Mouse (Mus musculus): ENCODE data around the gene Atp7a. TPM values are rescaled to one million over a fixed set of nuclear protein-coding genes. Genes with fewer than 3 reads are reported as not detected.

Atp7a gene
- polyA plus RNA-seq, 1 experiment from 2014 or later: 34.6 TPM

DNA sequence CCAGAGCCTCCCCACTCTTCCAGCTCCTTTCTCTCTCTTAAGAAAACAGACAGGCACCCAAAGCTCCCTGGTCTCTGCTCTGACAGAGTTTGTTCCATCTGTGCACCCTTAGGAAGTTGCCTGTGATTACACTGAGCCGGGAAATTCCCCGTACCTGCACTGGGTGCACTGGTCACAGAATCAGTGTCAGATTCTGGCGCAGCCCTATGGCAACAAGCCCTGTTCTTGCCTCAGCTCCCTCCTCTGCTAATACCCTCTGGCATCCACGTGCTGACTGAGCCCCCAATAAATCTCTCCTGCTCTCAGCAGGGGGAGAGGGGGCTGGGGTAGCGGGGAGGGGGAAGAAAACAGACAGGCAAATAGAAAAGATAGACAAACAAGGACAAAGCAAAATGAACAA lies 65.9 kb downstream of the Atp7a start:
- peak; percentile 37 for DNase-seq (ENCODE audit: low spot score)
- Histone ChIP-seq H3K4me3 (no peak overlapping the region), H3K9me3 (replicated peaks) (no peaks in the 10 kb centered on the region), H3K4me1 (peaks cover 17% of the 10 kb centered on the region), H3K36me3 (0 out of 2 replicates have a peak, but pooled peaks cover 13% of the 10 kb centered on the region), H3K27me3 (ENCODE audit: low read depth, poor library complexity, severe bottlenecking) (peaks cover 35% of the 10 kb centered on the region), H3K27ac (peak overlapping the region; percentile 70)
- 21% methylated on average over 5 of the region's 5 CpGs for WGBS

DNA sequence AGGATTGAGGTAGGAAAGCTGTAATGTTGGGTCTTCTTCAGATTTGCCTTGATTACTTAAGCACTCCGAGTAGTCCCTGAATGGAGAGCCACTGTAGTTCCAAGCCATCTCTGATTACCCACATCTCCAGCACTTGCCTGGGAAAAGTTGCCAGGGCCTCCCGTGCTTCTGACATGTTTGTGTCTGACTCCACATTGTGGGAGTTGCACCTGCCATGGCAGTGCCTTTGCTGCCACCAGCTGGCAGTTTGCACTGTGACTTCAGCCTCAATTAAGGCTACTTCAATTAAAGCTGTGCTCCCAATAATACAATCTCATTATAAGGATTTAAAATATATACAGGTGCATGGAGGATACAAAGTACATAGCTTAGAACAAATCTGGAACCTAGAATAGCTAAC lies 78.4 kb downstream of the Atp7a start:
- no peak overlapping the region for H3K27ac ChIP-seq
- no peak overlapping the region for H3K4me3 ChIP-seq
- no peaks in the 10 kb centered on the region for H3K9me3 ChIP-seq (replicated peaks)
- no peak for DNase-seq (ENCODE audit: low spot score)
- no peaks in the 10 kb centered on the region for H3K4me1 ChIP-seq
- peaks cover 57% of the 10 kb centered on the region for H3K36me3 ChIP-seq
- H3K27me3 ChIP-seq (ENCODE audit: low read depth, poor library complexity, severe bottlenecking): peaks cover 53% of the 10 kb centered on the region; the same call in 1 of the 2 replicates
- 68% methylated on average over 2 of the region's 2 CpGs for WGBS

DNA sequence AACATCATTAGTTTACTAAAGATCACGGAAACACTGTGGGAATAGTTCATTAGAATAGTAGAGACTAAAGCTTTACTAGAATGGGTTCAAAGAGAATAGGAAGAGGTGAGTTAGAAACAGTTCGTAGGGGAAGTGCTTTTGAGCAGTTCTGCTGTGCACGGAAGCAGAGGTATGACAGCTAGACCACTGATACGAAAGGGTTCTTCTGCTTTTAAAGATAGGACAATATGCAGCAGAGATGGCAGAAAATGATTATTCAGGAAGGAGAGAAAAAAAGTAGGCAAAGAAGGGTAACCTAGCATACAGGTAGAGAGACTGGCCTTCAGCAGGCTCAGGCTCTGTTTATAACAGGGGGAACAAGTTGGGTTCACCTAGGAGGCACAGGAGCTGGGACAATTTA lies 86.8 kb downstream of the Atp7a start:
- H3K27ac ChIP-seq: no peak overlapping the region
- 91% methylated on average over 4 of the region's 4 CpGs for WGBS
- no peaks in the 10 kb centered on the region for H3K4me1 ChIP-seq
- H3K36me3 ChIP-seq: peaks cover 27% of the 10 kb centered on the region
- H3K4me3 ChIP-seq: no peak overlapping the region
- no peaks in the 10 kb centered on the region for H3K9me3 ChIP-seq (replicated peaks)
- H3K27me3 ChIP-seq (ENCODE audit: low read depth, poor library complexity, severe bottlenecking): peaks cover 64% of the 10 kb centered on the region
- no peak for DNase-seq (ENCODE audit: low spot score)

DNA sequence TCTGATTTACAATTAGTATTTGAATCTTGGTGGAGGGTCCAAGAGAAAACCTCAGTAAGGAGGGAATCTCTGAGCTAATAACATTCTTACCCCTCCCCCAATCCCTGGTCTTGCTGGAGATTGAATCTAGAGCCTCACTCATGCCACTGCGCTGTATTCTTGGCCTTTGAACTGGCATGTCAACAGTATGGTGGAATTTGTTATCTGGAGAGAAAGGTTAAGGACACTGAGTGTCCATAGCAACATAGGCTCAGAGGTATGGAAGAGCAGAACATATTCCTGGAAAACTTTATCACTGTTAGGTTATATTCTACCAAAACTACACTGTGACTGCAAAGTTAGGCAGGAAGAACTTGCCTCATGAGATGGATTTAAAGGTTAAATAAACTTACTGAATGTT lies 87.6 kb downstream of the Atp7a start:
- no peak for DNase-seq (ENCODE audit: low spot score)
- WGBS: 92% methylated on average over 1 of the region's 1 CpGs
- H3K9me3 ChIP-seq (replicated peaks): no peaks in the 10 kb centered on the region

DNA sequence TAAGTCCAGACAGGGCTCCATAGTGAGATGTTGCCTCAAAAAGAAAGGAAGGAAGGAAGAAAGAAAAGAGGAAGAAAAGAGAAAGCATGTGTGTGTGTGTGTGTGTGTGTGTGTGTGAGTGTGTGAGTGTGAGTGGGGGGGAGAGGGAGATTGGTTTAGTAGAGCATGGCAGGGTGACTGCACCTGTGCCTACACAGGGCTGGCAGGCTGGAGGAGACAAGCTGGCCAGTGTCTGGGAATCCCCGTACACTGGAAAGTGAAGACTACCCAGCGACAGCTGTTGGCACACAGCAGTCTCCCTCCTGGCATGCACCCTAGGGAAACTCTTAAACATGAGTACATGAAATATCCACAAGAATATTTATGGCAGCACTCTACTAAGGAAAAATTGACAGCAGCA lies 95.7 kb downstream of the Atp7a start:
- H3K9me3 ChIP-seq (replicated peaks): no peaks in the 10 kb centered on the region
- no peak for DNase-seq (ENCODE audit: low spot score)
- no peak overlapping the region for H3K4me3 ChIP-seq
- WGBS: 97% methylated on average over 2 of the region's 2 CpGs
- peaks cover 36% of the 10 kb centered on the region for H3K36me3 ChIP-seq
- H3K27ac ChIP-seq: no peak overlapping the region
- no peaks in the 10 kb centered on the region for H3K4me1 ChIP-seq
- H3K27me3 ChIP-seq (ENCODE audit: low read depth, poor library complexity, severe bottlenecking): peaks cover 27% of the 10 kb centered on the region

More for the DNA sequence above, 87.6 kb downstream of the Atp7a start:
- no peak overlapping the region for H3K4me3 ChIP-seq
- peaks cover 25% of the 10 kb centered on the region for H3K36me3 ChIP-seq
- H3K27ac ChIP-seq: no peak overlapping the region
- no peaks in the 10 kb centered on the region for H3K4me1 ChIP-seq
- H3K27me3 ChIP-seq (ENCODE audit: low read depth, poor library complexity, severe bottlenecking): peaks cover 60% of the 10 kb centered on the region

DNA sequence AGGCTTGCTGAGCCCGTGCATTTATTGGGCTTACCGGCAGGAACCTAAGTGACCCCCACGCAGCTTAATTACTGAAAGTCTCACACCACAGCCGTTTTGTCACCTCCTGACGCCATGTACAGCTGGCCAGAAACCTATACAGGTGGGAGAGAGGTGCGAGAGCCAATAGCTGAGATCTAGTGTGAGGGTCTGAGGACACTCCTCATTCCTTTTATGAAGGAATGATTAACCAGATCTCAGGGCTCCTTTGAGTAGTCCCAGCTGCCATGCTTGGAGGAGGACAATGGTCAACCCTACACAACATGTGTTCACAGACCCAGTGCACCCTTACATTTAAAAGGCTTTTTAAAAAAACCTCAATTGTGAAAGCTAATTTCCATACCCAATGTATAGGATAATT lies 101.2 kb downstream of the Atp7a start:
- H3K36me3 ChIP-seq: peaks cover 23% of the 10 kb centered on the region
- WGBS: 75% methylated on average over 6 of the region's 6 CpGs
- no peaks in the 10 kb centered on the region for H3K4me1 ChIP-seq
- DNase-seq (ENCODE audit: low spot score): no peak
- peaks cover 60% of the 10 kb centered on the region for H3K27me3 ChIP-seq (ENCODE audit: low read depth, poor library complexity, severe bottlenecking)
- H3K9me3 ChIP-seq (replicated peaks): no peaks in the 10 kb centered on the region
- H3K4me3 ChIP-seq: no peak overlapping the region
- no peak overlapping the region for H3K27ac ChIP-seq

DNA sequence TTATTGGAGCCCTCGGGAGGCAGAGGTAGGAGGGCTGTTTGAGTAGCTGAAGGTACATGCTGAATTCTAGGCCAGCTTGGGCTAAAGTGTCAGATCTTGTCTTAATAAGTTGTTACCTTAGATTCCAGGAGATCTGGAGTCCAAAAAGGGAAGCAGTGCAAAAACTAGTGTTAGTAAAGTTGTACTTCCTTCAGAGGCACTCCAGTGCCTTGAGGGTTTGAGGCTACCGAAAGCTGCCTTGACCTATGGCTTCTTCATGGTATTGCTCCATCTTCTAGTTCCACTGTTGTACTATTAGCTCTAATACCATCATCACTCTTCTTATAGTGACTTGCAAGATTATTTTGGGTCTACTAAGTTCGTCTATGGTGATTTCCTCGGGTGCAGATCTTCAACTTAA lies 102.8 kb downstream of the Atp7a start:
- WGBS: 89% methylated on average over 4 of the region's 4 CpGs
- peaks cover 59% of the 10 kb centered on the region for H3K27me3 ChIP-seq (ENCODE audit: low read depth, poor library complexity, severe bottlenecking)
- no peak overlapping the region for H3K4me3 ChIP-seq
- no peaks in the 10 kb centered on the region for H3K9me3 ChIP-seq (replicated peaks)
- H3K36me3 ChIP-seq: peaks cover 14% of the 10 kb centered on the region
- H3K4me1 ChIP-seq: no peaks in the 10 kb centered on the region
- H3K27ac ChIP-seq: no peak overlapping the region
- DNase-seq (ENCODE audit: low spot score): no peak

DNA sequence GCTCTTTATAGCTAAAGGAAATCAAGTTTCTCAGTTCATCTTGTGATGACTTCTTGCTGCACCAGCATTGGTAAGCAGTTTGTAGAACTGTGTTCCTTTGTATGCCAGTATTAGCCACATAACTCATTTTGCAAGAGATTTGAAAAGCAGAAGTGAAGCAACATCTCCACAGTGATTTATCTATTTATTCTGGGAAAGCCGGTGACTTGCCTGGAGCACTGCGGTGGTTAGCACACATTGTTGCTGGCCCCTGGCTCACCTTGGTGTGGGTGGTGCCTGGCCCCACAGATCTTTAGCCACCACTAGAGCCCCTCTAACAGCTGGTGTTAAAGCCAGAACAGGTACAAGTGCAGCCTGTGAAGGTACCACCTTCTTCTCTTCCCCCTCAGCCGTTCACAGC lies 107.8 kb downstream of the Atp7a start:
- WGBS: 83% methylated on average over 3 of the region's 3 CpGs
- Histone ChIP-seq H3K36me3 (no peaks in the 10 kb centered on the region), H3K4me1 (no peaks in the 10 kb centered on the region), H3K9me3 (replicated peaks) (no peaks in the 10 kb centered on the region), H3K27me3 (ENCODE audit: low read depth, poor library complexity, severe bottlenecking) (peaks cover 50% of the 10 kb centered on the region), H3K27ac (no peak overlapping the region), H3K4me3 (no peak overlapping the region)
- DNase-seq (ENCODE audit: low spot score): no peak

DNA sequence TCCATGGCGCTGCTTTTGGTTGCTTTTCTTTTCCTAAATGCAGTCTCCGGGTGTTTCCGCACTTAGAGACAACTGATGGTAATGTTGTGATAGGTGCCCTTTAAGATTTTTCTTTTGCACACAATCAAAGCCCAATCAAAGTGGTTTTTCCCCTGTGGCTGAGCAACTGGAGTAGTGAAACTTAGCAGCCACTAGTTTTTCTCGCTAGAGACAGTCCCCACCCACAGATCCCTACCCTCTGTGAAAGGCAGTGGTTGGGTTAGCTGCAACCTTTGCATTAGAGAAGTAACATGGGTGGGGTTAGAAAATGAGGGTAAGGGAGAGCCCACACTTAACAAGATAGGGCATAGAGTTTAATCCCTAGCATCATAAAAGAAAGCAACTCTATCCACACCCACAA lies 108.4 kb downstream of the Atp7a start:
- no peak for DNase-seq (ENCODE audit: low spot score)
- H3K4me1 ChIP-seq: no peaks in the 10 kb centered on the region
- H3K27me3 ChIP-seq (ENCODE audit: low read depth, poor library complexity, severe bottlenecking): peaks cover 45% of the 10 kb centered on the region
- H3K27ac ChIP-seq: no peak overlapping the region
- 83% methylated on average over 4 of the region's 4 CpGs for WGBS
- no peaks in the 10 kb centered on the region for H3K9me3 ChIP-seq (replicated peaks)
- no peak overlapping the region for H3K4me3 ChIP-seq
- H3K36me3 ChIP-seq: no peaks in the 10 kb centered on the region

DNA sequence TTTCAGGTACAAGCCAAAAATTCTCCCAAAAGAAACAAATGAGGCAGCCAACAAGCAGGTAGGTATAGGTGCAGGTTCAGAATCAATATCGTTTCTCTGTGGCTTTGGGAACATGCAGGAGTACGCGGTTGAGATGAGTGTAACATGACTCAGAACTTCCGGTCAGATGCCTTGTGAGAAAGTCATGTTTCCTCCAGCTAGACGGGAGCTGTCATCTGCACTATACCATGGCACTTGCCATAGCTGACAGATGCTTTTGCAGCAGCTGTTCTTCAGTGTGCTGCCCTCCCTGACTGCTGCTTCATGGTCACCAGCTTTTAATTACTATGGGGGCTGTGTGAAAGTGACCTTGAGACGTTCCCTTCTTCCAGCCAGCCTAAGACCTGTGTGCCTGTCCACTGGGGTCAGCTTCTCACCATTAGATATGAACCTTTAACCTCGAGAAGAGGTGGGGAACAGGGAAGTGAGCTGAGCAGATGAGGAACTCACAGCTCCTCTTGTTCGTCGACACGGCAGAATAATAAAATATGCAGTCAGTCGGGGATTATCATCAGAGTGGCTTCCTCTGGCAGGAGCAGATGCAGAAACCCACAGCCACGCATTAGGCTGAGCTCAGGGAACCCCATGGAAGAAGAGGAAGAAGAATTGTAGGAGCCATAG lies 109.0 kb downstream of the Atp7a start:
- no peak for DNase-seq (ENCODE audit: low spot score)
- whole genome bisulfite sequencing: 64% methylated on average over 12 of the region's 12 CpGs
- no peak overlapping the region for H3K27ac ChIP-seq
- no peaks in the 10 kb centered on the region for H3K4me1 ChIP-seq
- no peaks in the 10 kb centered on the region for H3K36me3 ChIP-seq
- peaks cover 45% of the 10 kb centered on the region for H3K27me3 ChIP-seq (ENCODE audit: low read depth, poor library complexity, severe bottlenecking)
- no peak overlapping the region for H3K4me3 ChIP-seq
- H3K9me3 ChIP-seq (replicated peaks): no peaks in the 10 kb centered on the region

DNA sequence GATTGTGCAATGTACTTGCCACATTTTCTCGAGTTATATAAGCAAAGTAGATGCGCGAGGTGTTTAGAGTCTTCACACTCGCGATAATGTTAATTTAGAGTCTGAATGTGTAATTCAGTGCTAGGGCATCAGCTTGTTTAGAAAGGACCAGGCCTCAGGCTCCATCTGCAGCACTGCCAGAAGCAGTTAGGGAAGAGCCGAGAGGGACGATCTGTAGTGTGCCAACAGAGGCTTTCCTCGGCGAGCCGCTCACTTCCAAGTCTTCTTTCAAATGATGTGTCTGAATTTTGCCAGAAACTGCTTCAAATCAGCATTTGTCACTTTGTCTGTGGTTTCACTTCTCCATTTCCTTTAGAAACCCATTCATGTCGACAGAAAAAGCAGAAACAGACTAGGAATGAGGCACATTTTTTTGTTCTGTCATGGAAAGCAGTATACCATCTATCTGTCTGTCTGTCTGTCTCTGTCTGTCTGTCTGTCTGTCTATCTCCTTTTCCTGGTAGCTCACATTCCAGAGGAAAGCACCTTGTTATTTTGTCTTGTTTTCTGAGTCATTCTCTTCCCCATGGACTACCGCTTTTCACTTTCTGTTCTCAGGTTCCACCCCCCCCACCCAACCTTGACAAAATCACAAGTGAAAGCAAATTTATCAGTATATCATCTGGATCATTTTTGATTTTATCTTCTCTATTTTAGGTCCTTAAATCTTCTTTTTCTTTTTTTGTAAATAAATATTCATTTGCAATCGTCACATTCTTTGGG lies 112.4 kb downstream of the Atp7a start:
- H3K36me3 ChIP-seq: no peaks in the 10 kb centered on the region
- no peak for DNase-seq (ENCODE audit: low spot score)
- H3K4me3 ChIP-seq: no peak overlapping the region
- 85% methylated on average over 13 of the region's 13 CpGs for WGBS
- no peak overlapping the region for H3K27ac ChIP-seq
- peaks cover 53% of the 10 kb centered on the region for H3K27me3 ChIP-seq (ENCODE audit: low read depth, poor library complexity, severe bottlenecking)
- no peaks in the 10 kb centered on the region for H3K9me3 ChIP-seq (replicated peaks)
- H3K4me1 ChIP-seq: no peaks in the 10 kb centered on the region

DNA sequence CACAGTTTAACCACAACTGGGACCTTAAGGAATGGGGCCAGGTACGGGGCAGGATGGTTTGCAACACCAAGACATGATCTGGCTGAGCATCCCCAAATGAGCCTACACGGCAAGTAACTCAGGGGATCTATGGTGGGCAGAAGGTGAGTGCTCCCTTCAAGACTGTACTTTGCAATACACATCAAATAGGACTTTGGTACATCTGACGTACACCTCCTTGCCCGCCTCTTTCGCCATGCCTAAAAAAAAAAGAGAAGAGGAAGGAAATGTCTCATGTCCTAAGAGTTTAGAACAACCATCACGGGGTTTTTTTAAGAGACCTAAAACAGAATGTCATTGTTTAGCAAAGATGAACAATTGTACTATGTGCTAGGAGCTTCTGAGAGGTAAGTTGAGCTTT lies 115.9 kb downstream of the Atp7a start, which contains the start of gene Tlr13:
Gene Tlr13, plus strand, starts transcription at position 269 of the 400 bp plus-strand sequence.
- Histone ChIP-seq H3K27me3 (ENCODE audit: low read depth, poor library complexity, severe bottlenecking) (peaks cover 56% of the 10 kb centered on the region), H3K9me3 (replicated peaks) (no peaks in the 10 kb centered on the region), H3K27ac (no peak within 1 kb of the TSS), H3K36me3 (no peaks in the 10 kb centered on the region), H3K4me3 (no peak within 1 kb of the TSS), H3K4me1 (no peaks in the 10 kb centered on the region)
- 94% methylated on average over 6 of the region's 6 CpGs for WGBS
- DNase-seq (ENCODE audit: low spot score): no peak

DNA sequence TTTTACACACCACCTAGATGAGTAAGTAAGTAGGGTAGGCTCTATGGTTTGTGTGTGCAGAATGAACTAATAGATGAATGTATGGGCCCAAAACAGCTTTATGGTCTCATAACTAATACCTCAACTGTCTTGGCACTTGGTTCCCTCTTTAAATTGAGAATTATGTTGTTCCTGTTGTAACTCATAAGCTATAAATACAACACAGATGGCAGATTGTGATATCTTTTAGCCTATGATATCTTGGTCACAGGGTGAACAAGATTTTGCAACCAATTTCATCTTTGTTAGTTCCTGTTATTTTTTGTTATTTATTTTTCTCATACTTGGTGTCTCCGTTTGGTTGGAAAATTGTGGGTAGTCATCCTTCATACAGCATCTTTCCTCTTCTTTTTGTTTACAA lies 121.1 kb downstream of the Atp7a start:
- peaks cover 65% of the 10 kb centered on the region for H3K27me3 ChIP-seq (ENCODE audit: low read depth, poor library complexity, severe bottlenecking)

More for the DNA sequence above, 121.1 kb downstream of the Atp7a start:
- Histone ChIP-seq H3K27ac (no peak overlapping the region), H3K36me3 (no peaks in the 10 kb centered on the region), H3K4me1 (no peaks in the 10 kb centered on the region), H3K9me3 (replicated peaks) (no peaks in the 10 kb centered on the region), H3K4me3 (no peak overlapping the region)
- WGBS: 85% methylated on average over 1 of the region's 1 CpGs
- no peak for DNase-seq (ENCODE audit: low spot score)

All from limb, embryonic 10.5 days (tissue).